9 mouse cellular contexts compared by ENCODE assay signal in the genomic region with DNA sequence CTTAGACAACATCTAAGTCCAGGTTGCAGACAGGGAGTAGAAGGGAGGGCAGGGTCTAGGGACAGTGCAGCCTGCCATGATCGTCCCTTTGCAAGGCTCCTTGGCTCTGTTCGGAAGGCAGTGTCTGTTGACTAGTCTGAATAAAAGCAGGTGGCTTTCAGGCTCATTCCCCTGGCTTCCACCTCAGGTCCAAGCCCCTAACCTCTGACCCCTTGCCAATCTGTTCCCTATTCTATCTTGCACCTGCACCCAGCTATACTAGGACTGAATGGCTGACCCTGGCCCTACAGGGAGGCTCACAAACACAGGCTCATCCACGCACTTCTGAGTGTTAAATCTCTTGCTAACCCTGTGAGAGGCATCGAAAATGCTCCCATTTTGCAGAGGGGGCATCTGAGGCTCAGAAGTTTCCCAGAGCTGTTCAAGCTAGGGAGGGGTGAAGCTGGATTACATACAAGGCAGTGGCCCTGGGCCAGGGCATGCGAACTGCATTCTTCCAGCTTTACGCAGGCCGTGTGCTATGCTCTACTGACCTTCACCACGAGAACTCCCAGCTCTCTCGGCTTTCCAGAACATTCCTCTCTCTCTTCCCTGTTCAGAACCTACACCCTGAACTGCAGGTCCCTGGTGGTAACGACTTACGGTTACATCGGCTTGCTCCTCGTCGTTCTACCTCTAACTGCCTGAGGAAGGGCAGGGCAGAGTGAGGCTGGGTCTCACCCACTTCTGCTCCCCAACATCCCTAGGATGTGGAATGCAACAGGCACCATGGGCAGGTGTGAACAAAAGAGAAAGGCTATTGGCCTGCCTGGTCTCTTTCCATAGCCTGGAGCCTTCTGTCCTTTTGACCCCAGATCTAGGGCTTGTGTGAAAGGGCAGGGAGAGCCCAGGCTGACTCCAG. TPM values are rescaled to one million over a fixed set of nuclear protein-coding genes. Genes with fewer than 3 reads are reported as not detected.
DNase-seq lines count a peak whose midpoint lies in the region; ATAC-seq and TF ChIP-seq lines count a peak whose summit lies in the region.
"Had no signal": no experiment of that assay in that cellular context is flagged by ENCODE, and none has a peak within 500 bp of the region (broad histone marks: within the 10 kb centered on the region; RNA-seq: fewer than 3 reads in every experiment).

No protein-coding gene starts in this region.

- DNase-seq in adrenal gland, adult 2 months = peak; percentile 76
- no peak for DNase-seq in adrenal gland, adult 18-20 months (ENCODE audit: low spot score in 2 of 2)
- no peak for DNase-seq in lung, postnatal 25 days (ENCODE audit: low spot score)
- DNase-seq in frontal cortex, adult 2 months (ENCODE audit: extremely low spot score in 1 of 2, low spot score in 1 of 2) = no peak
- DNase-seq in layer of hippocampus, postnatal 14 days (ENCODE audit: low spot score in 2 of 2) = no peak

- no peak for TF ChIP-seq POLR2A in olfactory bulb, adult 2 months (IDR thresholded peaks at IDR 0.05; ENCODE audit: insufficient read depth, low read depth, low read length)

- H3K4me1 ChIP-seq in lung, embryonic 15.5 days = peaks cover 87% of the 10 kb centered on the region
- peaks cover 51% of the 10 kb centered on the region for H3K4me1 ChIP-seq in hindbrain, embryonic 16.5 days (ENCODE audit: control insufficient read depth, insufficient read depth, low read depth, low read length)
- peaks cover 61% of the 10 kb centered on the region for H3K4me1 ChIP-seq in olfactory bulb, adult 2 months (ENCODE audit: control insufficient read depth, insufficient read depth, low read length)

- peak overlapping the region; percentile 49 for H3K27ac ChIP-seq in lung, embryonic 15.5 days
- peak overlapping the region; percentile 62; the same call in 1 of the 2 replicates for H3K27ac ChIP-seq in hindbrain, embryonic 16.5 days (ENCODE audit: low read depth, low read length)
- H3K27ac ChIP-seq in olfactory bulb, adult 2 months (ENCODE audit: insufficient read depth, low read depth, low read length) = 0 out of 2 replicates have a peak overlapping the region, but pooled peaks have one; percentile 7

- ATAC-seq in lung, embryonic 15.5 days (ENCODE audit: borderline replicate concordance, extremely low read depth, low FRiP score, low TSS enrichment) = no peak
- ATAC-seq in hindbrain, embryonic 16.5 days = no peak

- 75% methylated on average over 14 of the region's 14 CpGs for WGBS in lung, embryonic 15.5 days
- WGBS in hindbrain, embryonic 16.5 days = 74% methylated on average over 14 of the region's 14 CpGs
- WGBS in olfactory bulb, adult 2 months = 75% methylated on average over 14 of the region's 14 CpGs

- H3K4me2 ChIP-seq in lung, embryonic 15.5 days = no peak overlapping the region
- H3K4me2 ChIP-seq in hindbrain, embryonic 16.5 days (ENCODE audit: low read length) = no peak overlapping the region

- no peaks in the 10 kb centered on the region for H3K36me3 ChIP-seq in lung, embryonic 15.5 days
- no peaks in the 10 kb centered on the region; the same call in 1 of the 2 replicates for H3K36me3 ChIP-seq in hindbrain, embryonic 16.5 days (ENCODE audit: control insufficient read depth, insufficient read depth, low read length)

- no peak overlapping the region for H3K4me3 ChIP-seq in lung, embryonic 15.5 days
- H3K4me3 ChIP-seq in hindbrain, embryonic 16.5 days (ENCODE audit: low read length) = no peak overlapping the region
- H3K4me3 ChIP-seq in olfactory bulb, adult 2 months (ENCODE audit: insufficient read depth, low read depth, low read length) = no peak overlapping the region

- no peaks in the 10 kb centered on the region for H3K27me3 ChIP-seq in lung, embryonic 15.5 days
- no peaks in the 10 kb centered on the region for H3K27me3 ChIP-seq in hindbrain, embryonic 16.5 days (replicated peaks; ENCODE audit: control insufficient read depth, insufficient read depth, low read length)

- no peak overlapping the region for H3K9ac ChIP-seq in lung, embryonic 15.5 days
- no peak overlapping the region for H3K9ac ChIP-seq in hindbrain, embryonic 16.5 days (ENCODE audit: low read depth, low read length)

- H3K9me3 ChIP-seq in lung, embryonic 15.5 days = no peaks in the 10 kb centered on the region
- no peaks in the 10 kb centered on the region for H3K9me3 ChIP-seq in hindbrain, embryonic 16.5 days (ENCODE audit: control insufficient read depth, low read length)

- no peak for TF ChIP-seq CTCF in olfactory bulb, adult 2 months (IDR thresholded peaks at IDR 0.05; ENCODE audit: insufficient read depth, low read depth, low read length)

RNA-seq across cellular contexts. Expression of a gene that starts 13.8 kb away (rescaled TPM):
- 10 to 100 TPM; 30.9 to 36.6 TPM for total RNA-seq in adrenal gland, adult 2 months (2021)
- polyA plus RNA-seq in adrenal gland, adult 2 months (2012; rRNA removed) = 31.1 and 33.1 TPM in 2 replicates
- total RNA-seq in adrenal gland, adult 18-20 months (2021) = 10 to 100 TPM; 31.4 to 36.2 TPM
- 4.1 and 5.1 TPM in 2 replicates for polyA plus RNA-seq in lung, embryonic 15.5 days (2015; fragmentation: Nextera tagmentation; extraction: Ambion mirVana)
- polyA plus RNA-seq in hindbrain, embryonic 16.5 days (2015; fragmentation: Nextera tagmentation; extraction: Ambion mirVana) = 4.4 and 4.6 TPM in 2 replicates
- polyA plus RNA-seq in olfactory bulb, adult 2 months (2012; ENCODE audit: insufficient read depth, insufficient read length, low replicate concordance, missing spikeins) = not detected in 2 replicates
- polyA plus RNA-seq in frontal cortex, adult 2 months (2012; rRNA removed) = 8.5 and 10.5 TPM in 2 replicates
- 10 to 100 TPM; 63.0 to 66.5 TPM for total RNA-seq in layer of hippocampus, postnatal 14 days (2021)

RNA-seq across cellular contexts. Expression of a gene that starts 21.6 kb away (rescaled TPM):
- total RNA-seq in adrenal gland, adult 2 months (2021) = not detected
- polyA plus RNA-seq in adrenal gland, adult 2 months (2012; rRNA removed) = 0.19 TPM in 1 of 2 replicates, not detected in the other
- total RNA-seq in adrenal gland, adult 18-20 months (2021) = not detected
- not detected in 2 replicates for polyA plus RNA-seq in lung, embryonic 15.5 days (2015; fragmentation: Nextera tagmentation; extraction: Ambion mirVana)
- polyA plus RNA-seq in hindbrain, embryonic 16.5 days (2015; fragmentation: Nextera tagmentation; extraction: Ambion mirVana) = not detected in 2 replicates
- polyA plus RNA-seq in olfactory bulb, adult 2 months (2012; ENCODE audit: insufficient read depth, insufficient read length, low replicate concordance, missing spikeins) = not detected in 2 replicates
- polyA plus RNA-seq in frontal cortex, adult 2 months (2012; rRNA removed) = 0.30 TPM in 1 of 2 replicates, not detected in the other
- total RNA-seq in layer of hippocampus, postnatal 14 days (2021) = not detected
- polyA plus RNA-seq: neural tube, embryonic 14.5 days had no signal

RNA-seq across cellular contexts. Expression of a gene that starts 58.3 kb away (rescaled TPM):
- total RNA-seq in adrenal gland, adult 2 months (2021) = 1 to 10 TPM; 4.1 to 6.3 TPM
- 0.76 and 0.77 TPM in 2 replicates for polyA plus RNA-seq in adrenal gland, adult 2 months (2012; rRNA removed)
- 1 to 10 TPM; 2.8 to 3.8 TPM for total RNA-seq in adrenal gland, adult 18-20 months (2021)
- polyA plus RNA-seq in lung, embryonic 15.5 days (2015; fragmentation: Nextera tagmentation; extraction: Ambion mirVana) = 39.0 and 40.9 TPM in 2 replicates
- polyA plus RNA-seq in hindbrain, embryonic 16.5 days (2015; fragmentation: Nextera tagmentation; extraction: Ambion mirVana) = 10.5 and 11.6 TPM in 2 replicates
- not detected in 2 replicates for polyA plus RNA-seq in olfactory bulb, adult 2 months (2012; ENCODE audit: insufficient read depth, insufficient read length, low replicate concordance, missing spikeins)
- polyA plus RNA-seq in frontal cortex, adult 2 months (2012; rRNA removed) = 6.6 and 7.3 TPM in 2 replicates
- total RNA-seq in layer of hippocampus, postnatal 14 days (2021) = 1 to 10 TPM; 4.0 to 5.4 TPM

Comparison
In these comparisons a context has a peak if more than half of its experiments do, and no peak if none do; other contexts are left out.
1. H3K27ac ChIP-seq: peak in every context shown above with its lines; median percentile 62 in hindbrain, embryonic 16.5 days; 49 in lung, embryonic 15.5 days; 7 in olfactory bulb, adult 2 months.